Mouse (Mus musculus) left cerebral cortex, postnatal 36 days (tissue): ENCODE results near the gene Med7. TPM values are rescaled to one million over a fixed set of nuclear protein-coding genes. Genes with fewer than 3 reads are reported as not detected.

Experiments
- DNase-seq, 2 experiments: peaks; one replicate each; pipeline ENCODE4 v3.0.0; 2021 to 2022; ENCODE audit warnings: low spot score in 2 of 2, mixed read lengths in 1 of 2
- intact Hi-C: fragments of 180-260 bp; cut with DNase I; formaldehyde crosslinking; loops from one replicate; pipeline ENCODE4 v1.15.1; 2025
- total RNA-seq, 2 experiments: library from RNA; stranded (reverse); gene quantifications; 2 replicates each; pipeline ENCODE4 v1.2.3; 2021

Med7 gene
- total RNA-seq, 2 experiments from 2014 or later: 26.4 to 28.8 TPM

- intact Hi-C loops: no loop called here
- DNase-seq: no peak
Observed at GRCm38 (mm10) chr11:46479311-46479710, 42.6 kb downstream of the Med7 start.

DNA sequence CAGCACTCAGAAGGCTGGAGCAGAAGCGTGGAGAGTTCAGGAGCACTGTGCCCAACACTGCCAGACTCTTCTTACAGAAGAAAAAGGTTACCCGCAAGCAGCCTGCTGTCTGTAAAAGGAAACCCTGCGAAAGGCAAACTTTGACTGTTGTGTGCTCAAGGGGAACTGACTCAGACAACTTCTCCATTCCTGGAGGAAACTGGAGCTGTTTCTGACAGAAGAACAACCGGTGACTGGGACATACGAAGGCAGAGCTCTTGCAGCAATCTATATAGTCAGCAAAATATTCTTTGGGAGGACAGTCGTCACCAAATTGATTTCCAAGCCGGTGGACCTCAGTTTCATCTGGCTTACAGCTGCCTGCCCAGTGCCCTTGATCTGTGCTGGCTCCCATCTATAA lies 43.8 kb downstream of the Med7 start:
- no peak for DNase-seq
- intact Hi-C loops: no loop called here

DNA sequence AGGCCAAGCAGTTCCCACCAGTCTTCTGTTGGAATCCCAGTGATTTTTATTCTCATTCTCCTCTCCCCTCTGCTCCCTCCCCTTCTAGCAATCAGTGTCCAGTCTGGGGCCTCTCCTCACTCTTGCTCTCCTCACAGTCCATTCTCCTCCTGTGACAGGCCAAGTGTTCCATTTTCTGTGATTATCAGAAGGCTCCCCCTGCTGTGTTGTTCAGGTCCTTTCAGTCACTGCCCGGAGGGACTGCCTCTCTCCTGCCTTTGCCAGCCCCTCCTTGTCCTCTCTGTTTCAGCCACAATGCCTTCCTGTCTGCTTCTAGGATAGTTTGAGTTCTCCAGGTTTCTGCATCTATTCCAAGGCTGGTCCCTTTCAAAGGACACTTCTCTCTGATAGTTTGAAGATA lies 51.5 kb downstream of the Med7 start:
- no peak for DNase-seq
- intact Hi-C loops: loop anchor here (5.0 kb wide), 1 partner anchor 34 kb away; the partner anchor contains the start of gene Gm12169

- DNase-seq: no peak
- intact Hi-C loops: loop anchor here (5.0 kb wide), 1 partner anchor 34 kb away; the partner anchor contains the start of gene Gm12169
Observed at GRCm38 (mm10) chr11:46488650-46489049, 51.9 kb downstream of the Med7 start.

Other genes starting within 250 kb of the Med7 start
- gene Fndc9, start 201.4 kb upstream of the Med7 start, total RNA-seq: 1 to 10 TPM; 3.3 to 4.5 TPM
- 100 to 1,000 TPM; 562 to 605 TPM for gene Cyfip2, start 124.1 kb upstream of the Med7 start, total RNA-seq
- under 1 TPM; 0.25 to 0.52 TPM for gene Itk, start 47.4 kb upstream of the Med7 start, total RNA-seq
- gene Fam71b, start 40.4 kb upstream of the Med7 start, total RNA-seq: not detected
- gene Havcr2, start 18.0 kb downstream of the Med7 start, total RNA-seq: 1 to 10 TPM; 2.5 to 2.6 TPM
- gene Gm12169, start 87.3 kb downstream of the Med7 start, total RNA-seq: not detected
- under 1 TPM in 1 of 2 experiments, not detected in 1; 0.18 TPM for gene BC053393, start 134.6 kb downstream of the Med7 start, total RNA-seq
- not detected for gene Dppa1, start 192.3 kb downstream of the Med7 start, total RNA-seq